Mouse (Mus musculus) lung, embryonic 14.5 days (tissue): ENCODE data around the gene Spata5. TPM values are rescaled to one million over a fixed set of nuclear protein-coding genes. Genes with fewer than 3 reads are reported as not detected.
"Not testable (repeated sequence)": the region's sequence is repeated elsewhere in the genome, so short reads cannot be mapped to it uniquely, and the experiment has no call there.

Experiments used
- ATAC-seq: fragments of 200-750 bp; cut with Nextera tagmentation; 2 replicates; pipeline ENCODE4 v1.8.0; 2017; ENCODE audit warnings: mild to moderate bottlenecking, moderate TSS enrichment, moderate library complexity; ENCODE audit not compliant: insufficient read depth
- DNase-seq: peaks from one replicate; pipeline ENCODE4 v3.0.0-alpha.2; 2015
- H3K27ac ChIP-seq: fragments of 300-500 bp; sonication (generic); 2 replicates; pipeline ENCODE4 v1.5.1; 2014; ENCODE audit warnings: low read depth, mild to moderate bottlenecking, moderate library complexity
- H3K27me3 ChIP-seq: fragments of 300-500 bp; sonication (generic); 2 replicates; pipeline ENCODE4 v1.6.1; 2014; ENCODE audit warnings: low read length, control low read depth; ENCODE audit not compliant: insufficient read depth
- H3K36me3 ChIP-seq: fragments of 300-500 bp; sonication (generic); 2 replicates; pipeline ENCODE4 v1.6.1; 2014; ENCODE audit warnings: control low read depth; ENCODE audit not compliant: insufficient read depth
- H3K4me1 ChIP-seq: fragments of 300-500 bp; sonication (generic); 2 replicates; pipeline ENCODE4 v1.6.1; 2014; ENCODE audit warnings: antibody characterized with exemption, control low read depth; ENCODE audit not compliant: insufficient read depth
- H3K4me2 ChIP-seq: fragments of 300-500 bp; sonication (generic); 2 replicates; pipeline ENCODE4 v1.6.1; 2014; ENCODE audit warnings: mild to moderate bottlenecking
- H3K4me3 ChIP-seq: fragments of 300-500 bp; sonication (generic); 2 replicates; pipeline ENCODE4 v1.5.1; 2014; ENCODE audit warnings: low read depth, low read length
- H3K9ac ChIP-seq: fragments of 300-500 bp; sonication (generic); 2 replicates; pipeline ENCODE4 v1.6.1; 2014
- H3K9me3 ChIP-seq: fragments of 300-500 bp; sonication (generic); 2 replicates; pipeline ENCODE4 v1.6.1; 2016; ENCODE audit warnings: low read depth, low read length, control low read depth
- CTCF ChIP-seq: IDR thresholded peaks from 2 replicates; pipeline ENCODE4 v1.5.1; 2016; ENCODE audit warnings: antibody characterized with exemption, low read depth
- WGBS: fragments of 180-500 bp; shearing (Covaris S2); extraction: QIAGEN DNeasy Blood & Tissue Kit; methylation state at CpG from one replicate; pipeline ENCODE4 v1.1.7; 2014; 5-methylcytosine and 5-hydroxymethylcytosine counted together
- polyA plus RNA-seq: library from polyadenylated mRNA; unstranded; fragments of >200 nt; fragmentation: Nextera tagmentation; extraction: Ambion mirVana; gene quantifications from 2 replicates; pipeline ENCODE4 v1.2.1, GENCODE M21; 2014

Spata5 gene
- polyA plus RNA-seq, 1 experiment from 2014 or later = 42.0 TPM

DNA sequence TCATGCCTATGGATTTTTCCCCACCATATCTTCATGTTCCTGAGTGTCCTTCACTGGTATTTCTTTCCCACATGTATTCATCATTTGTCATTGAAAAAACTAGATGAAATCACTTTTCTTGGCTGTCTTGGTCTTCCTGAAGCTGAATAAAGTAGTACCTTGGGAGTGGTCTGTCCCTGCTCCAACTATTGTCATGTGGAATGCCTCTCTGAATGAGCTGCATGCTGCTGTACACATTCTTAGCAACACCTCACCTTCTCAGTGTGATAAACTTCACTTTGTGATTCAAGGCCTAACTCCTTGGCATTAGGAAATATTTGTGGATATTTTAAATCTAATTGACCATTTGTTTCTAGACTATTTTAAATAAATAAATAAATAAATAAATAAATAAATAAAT is 98.9 kb downstream of the Spata5 start:
- H3K4me1 ChIP-seq = no peaks in the 10 kb centered on the region
- no peaks in the 10 kb centered on the region for H3K9me3 ChIP-seq
- no peak overlapping the region for H3K27ac ChIP-seq
- H3K27me3 ChIP-seq = no peaks in the 10 kb centered on the region
- H3K4me3 ChIP-seq = no peak overlapping the region
- DNase-seq (no peak), ATAC-seq (no peak)
- no peak overlapping the region for H3K4me2 ChIP-seq
- TF ChIP-seq CTCF = no peak
- no peaks in the 10 kb centered on the region for H3K36me3 ChIP-seq
- H3K9ac ChIP-seq = no peak overlapping the region

DNA sequence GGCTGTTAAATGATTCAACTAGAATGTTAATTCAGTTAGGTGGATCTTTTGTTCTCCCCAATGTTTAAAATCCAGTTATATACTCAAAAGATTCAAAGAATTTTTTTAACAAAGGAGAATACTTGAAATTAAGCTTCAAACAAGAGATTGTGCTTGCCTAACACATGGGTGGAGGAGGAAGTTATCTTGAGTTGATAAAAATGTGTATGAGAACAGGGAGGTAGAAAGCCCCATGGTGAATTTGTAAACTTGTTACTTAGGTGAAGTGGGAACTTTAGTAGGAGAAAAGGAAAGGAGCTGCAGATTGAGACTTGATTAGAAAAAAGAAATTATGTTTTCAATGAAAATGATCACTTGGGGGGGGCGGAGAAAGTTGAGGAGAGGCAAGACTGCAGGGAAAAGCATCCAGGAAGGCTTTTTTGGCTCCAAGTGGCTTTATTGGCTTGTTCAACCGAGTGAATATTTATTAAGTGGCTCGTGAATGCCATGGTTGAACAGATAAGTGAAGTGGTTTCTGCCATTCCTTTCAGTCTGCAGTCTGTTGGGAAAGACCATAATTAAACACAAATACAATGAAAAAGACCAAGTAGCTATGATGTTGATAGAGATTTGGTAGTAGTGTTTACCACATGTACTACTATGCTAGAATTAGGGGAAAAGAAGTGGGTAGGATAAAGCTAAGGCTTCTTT is 100.8 kb downstream of the Spata5 start:
- Histone ChIP-seq H3K9me3 (no peaks in the 10 kb centered on the region), H3K27ac (no peak overlapping the region), H3K9ac (no peak overlapping the region), H3K4me1 (no peaks in the 10 kb centered on the region), H3K4me3 (no peak overlapping the region), H3K36me3 (no peaks in the 10 kb centered on the region), H3K4me2 (no peak overlapping the region), H3K27me3 (no peaks in the 10 kb centered on the region)
- DNase-seq (no peak), ATAC-seq (no peak)
- WGBS = 59% methylated on average over 3 of the region's 3 CpGs
- no peak for TF ChIP-seq CTCF

- Histone ChIP-seq H3K4me3 (no peak overlapping the region), H3K9ac (no peak overlapping the region), H3K9me3 (peaks cover 4% of the 10 kb centered on the region; the same call in 1 of the 2 replicates), H3K27ac (no peak overlapping the region), H3K4me1 (no peaks in the 10 kb centered on the region), H3K4me2 (no peak overlapping the region), H3K36me3 (no peaks in the 10 kb centered on the region), H3K27me3 (no peaks in the 10 kb centered on the region)
- no peak for DNase-seq
- no peak for ATAC-seq
- TF ChIP-seq CTCF = no peak
Measured at GRCm38 (mm10) chr3:37532079-37532478, 112.4 kb downstream of the Spata5 start.

DNA sequence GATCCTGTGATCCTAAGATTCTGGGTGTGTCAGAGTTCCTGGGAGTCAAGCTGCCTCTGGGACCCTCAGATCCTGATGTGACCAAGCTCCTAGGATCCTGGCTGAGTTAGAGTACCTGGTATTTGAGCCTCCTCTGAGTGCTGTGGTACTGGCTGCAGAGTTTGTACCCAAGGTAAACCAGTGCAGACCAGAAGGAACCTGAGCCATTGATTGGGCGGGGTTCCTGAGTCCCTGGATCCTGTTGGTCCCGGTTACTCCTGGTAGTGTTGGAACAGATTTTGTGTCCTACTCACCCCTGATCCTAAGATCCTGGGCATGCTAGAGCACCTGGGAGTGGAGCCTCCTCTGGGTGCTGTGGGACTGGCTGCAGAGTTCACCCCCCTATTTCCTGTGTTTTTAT is 121.0 kb downstream of the Spata5 start:
- not testable (repeated sequence) for H3K27me3 ChIP-seq, H3K9me3 ChIP-seq, H3K9ac ChIP-seq, H3K27ac ChIP-seq, DNase-seq, ATAC-seq, H3K4me2 ChIP-seq, H3K4me1 ChIP-seq, H3K4me3 ChIP-seq, H3K36me3 ChIP-seq
- WGBS = 100% methylated on average over 2 of the region's 2 CpGs

DNA sequence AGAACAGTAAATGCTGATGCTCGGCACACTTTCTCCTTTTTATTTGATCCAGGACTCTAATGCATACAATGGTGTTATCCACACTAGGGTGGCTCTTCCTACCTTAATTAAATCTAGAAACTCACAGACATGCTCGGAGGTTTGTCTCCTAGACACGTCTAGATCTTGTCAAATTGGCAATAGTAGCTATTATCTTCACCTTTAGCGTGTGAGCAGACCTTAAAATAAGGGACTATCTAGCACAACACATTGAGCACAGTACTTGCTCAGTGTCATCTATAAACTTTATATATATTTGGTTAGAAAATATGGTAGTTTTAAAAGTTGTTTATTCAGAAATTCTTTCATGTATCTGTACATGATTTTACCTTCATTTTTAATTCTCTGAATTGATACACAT is 126.7 kb downstream of the Spata5 start:
- 91% methylated on average over 4 of the region's 4 CpGs for WGBS
- no peak overlapping the region for H3K4me3 ChIP-seq
- H3K4me1 ChIP-seq = no peaks in the 10 kb centered on the region
- TF ChIP-seq CTCF = no peak
- H3K36me3 ChIP-seq = no peaks in the 10 kb centered on the region
- ATAC-seq = no peak
- no peak for DNase-seq
- no peak overlapping the region for H3K4me2 ChIP-seq
- no peak overlapping the region for H3K9ac ChIP-seq
- H3K9me3 ChIP-seq = no peaks in the 10 kb centered on the region
- H3K27me3 ChIP-seq = no peaks in the 10 kb centered on the region
- H3K27ac ChIP-seq = no peak overlapping the region

- H3K27ac ChIP-seq = no peak overlapping the region
- 83% methylated on average over 3 of the region's 3 CpGs for WGBS
- no peak for DNase-seq
- no peak for TF ChIP-seq CTCF
- no peak overlapping the region for H3K4me3 ChIP-seq
- no peaks in the 10 kb centered on the region for H3K27me3 ChIP-seq
- no peak for ATAC-seq
- H3K9ac ChIP-seq = no peak overlapping the region
- H3K4me2 ChIP-seq = no peak overlapping the region
- H3K4me1 ChIP-seq = no peaks in the 10 kb centered on the region
- H3K36me3 ChIP-seq = no peaks in the 10 kb centered on the region
- no peaks in the 10 kb centered on the region for H3K9me3 ChIP-seq
Measured at GRCm38 (mm10) chr3:37550190-37550589, 130.5 kb downstream of the Spata5 start.

- H3K36me3 ChIP-seq = no peaks in the 10 kb centered on the region
- WGBS = 57% methylated on average over 1 of the region's 1 CpGs
- H3K9ac ChIP-seq = no peak overlapping the region
- DNase-seq (no peak), ATAC-seq (no peak)
- no peak overlapping the region for H3K4me3 ChIP-seq
- H3K4me1 ChIP-seq = no peaks in the 10 kb centered on the region
- TF ChIP-seq CTCF = no peak
- no peaks in the 10 kb centered on the region for H3K9me3 ChIP-seq
- no peak overlapping the region for H3K27ac ChIP-seq
- H3K27me3 ChIP-seq = no peaks in the 10 kb centered on the region
- no peak overlapping the region for H3K4me2 ChIP-seq
Measured at GRCm38 (mm10) chr3:37550594-37550993, 130.9 kb downstream of the Spata5 start.

- no peak for ATAC-seq
- WGBS = 73% methylated on average over 1 of the region's 1 CpGs
Measured at GRCm38 (mm10) chr3:37551486-37551885, 131.8 kb downstream of the Spata5 start.

More at GRCm38 (mm10) chr3:37551486-37551885, 131.8 kb downstream of the Spata5 start:
- H3K36me3 ChIP-seq = no peaks in the 10 kb centered on the region
- H3K9ac ChIP-seq = no peak overlapping the region
- H3K27ac ChIP-seq = no peak overlapping the region
- no peaks in the 10 kb centered on the region for H3K27me3 ChIP-seq
- H3K4me1 ChIP-seq = peaks cover 5% of the 10 kb centered on the region
- no peak overlapping the region for H3K4me3 ChIP-seq
- no peak for DNase-seq
- no peak overlapping the region for H3K4me2 ChIP-seq
- TF ChIP-seq CTCF = no peak
- no peaks in the 10 kb centered on the region for H3K9me3 ChIP-seq
